Mouse (Mus musculus) stomach, postnatal 0 days (tissue): ENCODE results near the gene Dcx.

Experiments
- CTCF ChIP-seq: IDR thresholded peaks from 2 replicates; pipeline ENCODE4 v1.5.1; 2016; ENCODE audit warnings: antibody characterized with exemption, low read depth, mild to moderate bottlenecking, moderate library complexity
- EP300 ChIP-seq: optimal IDR thresholded peaks from 2 replicates; pipeline ENCODE3; 2016; ENCODE audit warnings: antibody characterized with exemption

DNA sequence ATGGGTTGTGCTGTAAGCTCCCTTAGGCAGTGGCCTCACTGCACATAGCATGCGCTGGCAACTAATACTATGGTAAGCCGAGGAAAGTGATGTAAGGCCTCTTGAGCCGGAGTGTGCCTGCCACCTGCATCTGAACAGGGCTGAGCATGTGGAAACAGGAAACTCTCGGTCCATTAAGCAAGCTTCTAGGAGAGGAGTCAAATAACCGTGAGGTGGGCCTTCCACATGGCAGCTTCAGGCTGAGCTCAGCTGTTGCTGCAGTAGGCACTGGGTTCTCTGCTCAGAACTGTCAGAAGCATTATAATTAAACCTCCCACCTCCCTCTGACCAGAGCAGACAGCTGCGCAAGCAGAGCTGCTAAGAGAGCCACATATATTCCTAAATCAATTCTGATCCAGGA is 33.1 kb upstream of the Dcx start:
- no peak for TF ChIP-seq CTCF
- no peak for TF ChIP-seq EP300
